Mouse (Mus musculus): ENCODE data around the gene Ltb4r2.

GRCm38 (mm10) chr14:55762001-55762821 is 983 bp downstream of the Ltb4r2 start:
- no peak for TF ChIP-seq GATA1 (IDR thresholded peaks at IDR 0.05; ENCODE audit: borderline replicate concordance, low read length)
- no peak for TF ChIP-seq FLI1 (IDR thresholded peaks at IDR 0.05; ENCODE audit: low read length)
